Comparison of ENCODE assay signal across 15 mouse cellular contexts in genomic region chr16:94560618-94561017, GRCm38 (mm10). TPM values are rescaled to one million over a fixed set of nuclear protein-coding genes. Genes with fewer than 3 reads are reported as not detected.
DNase-seq lines count a peak whose midpoint lies in the region; ATAC-seq and TF ChIP-seq lines count a peak whose summit lies in the region.
"Had no signal": no experiment of that assay in that cellular context is flagged by ENCODE, and none has a peak within 500 bp of the region (broad histone marks: within the 10 kb centered on the region; RNA-seq: fewer than 3 reads in every experiment).

No protein-coding gene starts in this region.

- peaks cover 27% of the 10 kb centered on the region for H3K4me1 ChIP-seq in heart, embryonic 13.5 days
- H3K4me1 ChIP-seq in bone marrow, adult 2 months (ENCODE audit: control insufficient read depth, insufficient read depth, low read length): peaks cover 4% of the 10 kb centered on the region; the same call in 1 of the 2 replicates
- H3K4me1 ChIP-seq in liver, embryonic 11.5 days (replicated peaks; ENCODE audit: control insufficient read depth, insufficient read depth, low read length): peaks cover 20% of the 10 kb centered on the region
- H3K4me1 ChIP-seq: embryonic facial prominence, embryonic 13.5 days; neural tube, embryonic 15.5 days had no signal

- peaks cover 2% of the 10 kb centered on the region; the same call in 1 of the 2 replicates for H3K9me3 ChIP-seq in heart, embryonic 13.5 days
- H3K9me3 ChIP-seq in liver, embryonic 11.5 days (ENCODE audit: control insufficient read depth, low read length): no peaks in the 10 kb centered on the region
- H3K9me3 ChIP-seq: embryonic facial prominence, embryonic 13.5 days; forebrain, embryonic 10.5 days; G1E; neural tube, embryonic 15.5 days had no signal

- H3K27me3 ChIP-seq in heart, embryonic 13.5 days (replicated peaks): no peaks in the 10 kb centered on the region
- H3K27me3 ChIP-seq in liver, embryonic 11.5 days (replicated peaks; ENCODE audit: control insufficient read depth, insufficient read depth, low read length): no peaks in the 10 kb centered on the region
- H3K27me3 ChIP-seq: embryonic facial prominence, embryonic 13.5 days; neural tube, embryonic 15.5 days had no signal

- no peak for TF ChIP-seq CTCF in bone marrow, adult 2 months (IDR thresholded peaks at IDR 0.05; ENCODE audit: control insufficient read depth, insufficient read depth, low read length)
- no peak for TF ChIP-seq CTCF in layer of hippocampus, adult 2 months (conservative IDR thresholded peaks at IDR 0.05)

- H3K36me3 ChIP-seq in heart, embryonic 13.5 days: no peaks in the 10 kb centered on the region
- H3K36me3 ChIP-seq in liver, embryonic 11.5 days (ENCODE audit: control insufficient read depth, insufficient read depth, low read length): no peaks in the 10 kb centered on the region
- H3K36me3 ChIP-seq: embryonic facial prominence, embryonic 13.5 days; forebrain, embryonic 10.5 days; G1E; neural tube, embryonic 15.5 days had no signal

- no peak for DNase-seq in heart, adult 9 months (ENCODE audit: low spot score in 2 of 2)
- DNase-seq in liver, embryonic 11.5 days (ENCODE audit: low spot score): no peak
- peak; percentile 42 for DNase-seq in lung, postnatal 10 days
- DNase-seq in layer of hippocampus, adult 2 months (ENCODE audit: low spot score in 2 of 2): no peak
- DNase-seq in urinary bladder, adult 2 months (ENCODE audit: low spot score): no peak
- DNase-seq: adrenal gland, postnatal 25 days; kidney, postnatal 10 days; thymus, postnatal 36 days had no signal

- 46% methylated on average over 5 of the region's 5 CpGs for WGBS in heart, embryonic 13.5 days
- WGBS in bone marrow, adult 2 months: 14% methylated on average over 5 of the region's 5 CpGs
- WGBS in liver, embryonic 11.5 days: 31% methylated on average over 5 of the region's 5 CpGs

- H3K27ac ChIP-seq in heart, embryonic 13.5 days (replicated peaks): peak overlapping the region; percentile 81
- H3K27ac ChIP-seq in bone marrow, adult 2 months (ENCODE audit: control insufficient read depth, insufficient read depth, low read depth, low read length, poor library complexity): peak overlapping the region; percentile 3; the same call in 1 of the 2 replicates
- peak overlapping the region; percentile 75; the same call in 1 of the 2 replicates for H3K27ac ChIP-seq in liver, embryonic 11.5 days (ENCODE audit: low read depth, low read length)
- H3K27ac ChIP-seq in layer of hippocampus, adult 2 months: no peak overlapping the region
- H3K27ac ChIP-seq: embryonic facial prominence, embryonic 13.5 days; neural tube, embryonic 15.5 days had no signal

- ATAC-seq in heart, embryonic 13.5 days (ENCODE audit: extremely low read depth, insufficient number of reproducible peaks, low FRiP score, low TSS enrichment): no peak
- ATAC-seq in liver, embryonic 11.5 days (replicated peaks; ENCODE audit: low FRiP score): no peak
- ATAC-seq: hindbrain, embryonic 16.5 days had no signal

- no peak overlapping the region for H3K4me2 ChIP-seq in heart, embryonic 13.5 days
- H3K4me2 ChIP-seq in liver, embryonic 11.5 days: peak overlapping the region; percentile 54
- H3K4me2 ChIP-seq: embryonic facial prominence, embryonic 13.5 days; neural tube, embryonic 15.5 days had no signal

- H3K9ac ChIP-seq in heart, embryonic 13.5 days: no peak overlapping the region
- H3K9ac ChIP-seq in liver, embryonic 11.5 days (ENCODE audit: low read depth, low read length): no peak overlapping the region
- H3K9ac ChIP-seq: embryonic facial prominence, embryonic 13.5 days; neural tube, embryonic 15.5 days had no signal

- no peak overlapping the region for H3K4me3 ChIP-seq in heart, embryonic 13.5 days
- H3K4me3 ChIP-seq in bone marrow, adult 2 months (replicated peaks; ENCODE audit: control insufficient read depth, low read depth, low read length): no peak overlapping the region
- H3K4me3 ChIP-seq in liver, embryonic 11.5 days (ENCODE audit: low read depth, low read length): 0 out of 2 replicates have a peak overlapping the region, but pooled peaks have one; percentile 2
- no peak overlapping the region for H3K4me3 ChIP-seq in layer of hippocampus, adult 2 months
- H3K4me3 ChIP-seq: embryonic facial prominence, embryonic 13.5 days; forebrain, embryonic 10.5 days; neural tube, embryonic 15.5 days had no signal

- no peak for TF ChIP-seq POLR2A in bone marrow, adult 2 months (IDR thresholded peaks at IDR 0.05; ENCODE audit: borderline replicate concordance, control insufficient read depth, low read depth, low read length)

RNA-seq across cellular contexts. Expression of gene Dyrk1a, which starts 9.2 kb away (rescaled TPM):
- 6.7 and 7.2 TPM in 2 replicates for polyA plus RNA-seq in heart, embryonic 13.5 days (2015; fragmentation: Nextera tagmentation; extraction: Ambion mirVana)
- 15.7 and 21.2 TPM in 2 replicates for polyA plus RNA-seq in bone marrow, adult 2 months (2011; ENCODE audit: insufficient read depth, insufficient read length, low replicate concordance, missing spikeins)
- 9.0 TPM in 2 replicates for polyA plus RNA-seq in liver, embryonic 11.5 days (2014; fragmentation: Nextera tagmentation; extraction: Ambion mirVana)
- 10 to 100 TPM; 95.0 to 98.9 TPM for total RNA-seq in layer of hippocampus, adult 2 months (2021)
- polyA plus RNA-seq in urinary bladder, adult 2 months (2012; rRNA removed): 25.4 and 31.6 TPM in 2 replicates

RNA-seq across cellular contexts. Expression of gene Vps26c, which starts 34.0 kb away (rescaled TPM):
- 43.6 and 46.7 TPM in 2 replicates for polyA plus RNA-seq in heart, embryonic 13.5 days (2015; fragmentation: Nextera tagmentation; extraction: Ambion mirVana)
- polyA plus RNA-seq in bone marrow, adult 2 months (2011; ENCODE audit: insufficient read depth, insufficient read length, low replicate concordance, missing spikeins): 11.4 and 11.6 TPM in 2 replicates
- polyA plus RNA-seq in liver, embryonic 11.5 days (2014; fragmentation: Nextera tagmentation; extraction: Ambion mirVana): 37.3 and 39.3 TPM in 2 replicates
- total RNA-seq in layer of hippocampus, adult 2 months (2021): 10 to 100 TPM; 30.7 to 35.2 TPM
- polyA plus RNA-seq in urinary bladder, adult 2 months (2012; rRNA removed): 52.4 and 64.7 TPM in 2 replicates
